Mouse (Mus musculus): Measurements from ENCODE around the gene Cited2. TPM values are rescaled to one million over a fixed set of nuclear protein-coding genes. Genes with fewer than 3 reads are reported as not detected.

Gene Cited2
- polyA plus RNA-seq, 1 experiment from 2014 or later: 48.9 TPM

DNA sequence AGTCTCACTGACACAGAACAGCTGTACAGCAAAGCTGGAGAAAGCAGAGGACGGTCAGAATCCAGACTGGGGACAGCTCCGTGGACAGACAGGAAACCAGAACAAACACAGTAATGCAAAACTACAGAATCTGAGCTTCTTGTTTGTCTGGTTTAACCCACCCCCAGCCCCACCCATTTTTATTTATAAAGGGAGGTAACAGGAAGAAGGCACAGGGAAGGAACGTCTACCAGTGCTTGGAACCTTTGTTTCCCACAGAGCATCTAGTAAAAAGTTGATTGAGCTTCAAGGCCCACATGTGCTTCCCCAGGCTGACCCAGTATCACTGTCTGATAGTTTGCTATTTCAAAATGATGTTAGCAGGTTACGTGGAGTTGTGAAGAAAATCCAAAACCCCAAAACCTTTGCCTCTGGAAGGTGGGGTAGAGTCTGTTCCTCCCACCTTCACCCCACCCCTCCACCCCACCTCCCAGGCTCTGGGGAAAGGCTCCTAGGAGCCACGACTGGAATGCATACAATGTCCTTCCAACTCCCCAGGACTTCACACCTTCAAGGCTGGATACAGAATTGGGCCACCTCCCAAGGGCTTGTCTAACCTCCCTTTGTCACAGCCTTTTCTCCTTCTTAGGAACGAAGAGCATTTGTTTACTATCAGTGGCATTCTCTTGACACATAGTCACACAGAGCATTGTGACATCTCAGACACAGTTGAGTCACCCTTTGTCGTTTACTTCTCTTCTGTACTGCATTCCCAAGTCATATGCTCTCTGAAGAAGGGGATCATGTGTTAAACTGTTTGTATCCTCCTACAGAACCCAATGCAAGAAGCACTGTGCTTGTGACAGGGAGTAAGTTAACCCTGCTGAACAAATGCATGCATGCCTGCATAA lies 25.4 kb upstream of the Cited2 start:
- no peak overlapping the region for H3K27ac ChIP-seq
- no peaks in the 10 kb centered on the region for H3K27me3 ChIP-seq (replicated peaks)
- H3K9ac ChIP-seq: no peak overlapping the region
- 50% methylated on average over 7 of the region's 7 CpGs for WGBS
- no peaks in the 10 kb centered on the region for H3K36me3 ChIP-seq
- ATAC-seq: no peak
- no peak overlapping the region for H3K4me2 ChIP-seq (replicated peaks)
- H3K4me3 ChIP-seq (replicated peaks): no peak overlapping the region
- H3K4me1 ChIP-seq (replicated peaks): no peaks in the 10 kb centered on the region
- no peaks in the 10 kb centered on the region for H3K9me3 ChIP-seq

DNA sequence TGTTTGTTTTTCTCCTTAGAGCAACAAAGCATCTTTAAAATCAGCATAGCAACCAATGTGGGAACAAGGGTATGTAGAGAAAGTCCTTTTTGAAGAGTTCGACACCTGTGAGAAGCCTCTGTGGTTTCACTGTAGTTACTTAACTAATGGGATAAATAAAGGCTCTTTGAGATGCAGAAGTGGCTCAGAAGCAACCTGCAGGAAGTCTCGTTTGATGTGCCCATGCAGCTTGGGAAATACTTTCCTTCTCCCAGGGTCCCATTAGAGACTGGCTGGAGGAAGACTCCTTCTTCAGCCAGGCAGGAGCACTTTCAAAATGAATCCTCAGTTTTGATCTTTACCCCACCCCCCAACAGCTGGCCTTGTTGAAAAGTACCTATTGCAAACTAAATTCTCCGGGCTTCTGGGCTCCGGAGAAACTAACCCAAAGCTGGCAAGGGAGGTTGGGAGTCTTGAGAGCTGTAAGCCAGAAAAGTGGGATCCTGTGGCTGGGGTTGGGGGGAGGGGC lies 17.5 kb upstream of the Cited2 start:
- 39% methylated on average over 4 of the region's 4 CpGs for WGBS
- H3K27ac ChIP-seq: no peak overlapping the region
- H3K27me3 ChIP-seq (replicated peaks): no peaks in the 10 kb centered on the region
- H3K4me3 ChIP-seq (replicated peaks): no peak overlapping the region
- H3K9me3 ChIP-seq: no peaks in the 10 kb centered on the region
- no peak overlapping the region for H3K9ac ChIP-seq
- H3K4me2 ChIP-seq (replicated peaks): no peak overlapping the region
- no peaks in the 10 kb centered on the region for H3K36me3 ChIP-seq
- no peak for ATAC-seq
- H3K4me1 ChIP-seq (replicated peaks): no peaks in the 10 kb centered on the region

DNA sequence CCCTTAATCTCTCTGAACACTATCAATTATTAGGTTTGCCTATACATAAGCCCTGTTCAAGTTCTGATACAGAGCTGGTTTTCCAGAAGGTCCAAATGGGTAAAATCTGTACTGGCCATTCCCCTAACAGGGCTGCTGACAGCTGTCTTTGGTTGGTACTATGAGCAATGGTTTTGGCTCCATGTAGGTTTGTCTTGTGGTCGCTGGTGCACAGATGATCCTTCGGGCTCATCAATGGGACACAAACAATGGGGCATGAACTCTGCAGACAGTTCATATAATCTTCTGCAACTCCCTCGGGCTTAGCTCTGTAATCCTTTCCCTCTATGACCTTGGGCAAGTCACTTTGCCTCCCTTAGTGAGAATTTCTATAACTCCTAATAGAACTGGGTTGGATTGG lies 12.3 kb upstream of the Cited2 start:
- Histone ChIP-seq H3K9me3 (no peaks in the 10 kb centered on the region), H3K4me2 (replicated peaks) (no peak overlapping the region)
- WGBS: 88% methylated on average over 3 of the region's 3 CpGs

DNA sequence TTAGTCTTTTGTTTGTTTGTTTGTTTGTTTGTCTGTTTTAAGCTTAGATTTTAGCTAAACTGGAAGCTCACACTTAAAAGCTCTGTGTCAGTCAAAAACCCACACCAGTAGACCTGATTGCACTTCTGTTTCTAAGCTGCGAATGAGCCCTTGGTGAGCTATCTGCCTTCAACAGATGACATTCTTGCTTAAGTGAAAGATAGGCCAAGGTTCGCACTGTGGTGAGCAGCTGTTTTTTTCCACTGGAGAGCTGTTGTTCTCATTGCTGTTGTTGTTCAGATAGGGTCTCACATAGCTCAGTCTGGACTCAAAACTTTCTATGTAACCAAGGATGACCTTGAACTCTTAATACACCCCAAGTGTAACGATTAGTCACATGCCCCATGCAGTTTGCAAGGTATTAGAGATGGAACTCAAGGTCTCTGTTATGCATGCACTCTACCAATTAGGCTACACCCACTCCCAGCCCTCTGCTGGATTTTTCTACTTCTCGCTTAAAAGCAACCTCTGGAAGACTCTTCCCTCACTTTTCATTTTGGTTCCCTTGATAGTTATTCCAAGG lies 3.9 kb upstream of the Cited2 start:
- H3K4me1 ChIP-seq (replicated peaks): no peaks in the 10 kb centered on the region
- H3K27me3 ChIP-seq (replicated peaks): no peaks in the 10 kb centered on the region
- no peak overlapping the region for H3K27ac ChIP-seq
- H3K9me3 ChIP-seq: no peaks in the 10 kb centered on the region
- ATAC-seq: no peak
- 78% methylated on average over 4 of the region's 4 CpGs for WGBS
- no peak overlapping the region for H3K4me2 ChIP-seq (replicated peaks)
- H3K36me3 ChIP-seq: no peaks in the 10 kb centered on the region
- H3K9ac ChIP-seq: no peak overlapping the region
- no peak overlapping the region for H3K4me3 ChIP-seq (replicated peaks)

More for the DNA sequence above, 12.3 kb upstream of the Cited2 start:
- Histone ChIP-seq H3K36me3 (no peaks in the 10 kb centered on the region), H3K4me3 (replicated peaks) (no peak overlapping the region), H3K9ac (no peak overlapping the region), H3K4me1 (replicated peaks) (no peaks in the 10 kb centered on the region), H3K27me3 (replicated peaks) (no peaks in the 10 kb centered on the region), H3K27ac (no peak overlapping the region)
- ATAC-seq: no peak

DNA sequence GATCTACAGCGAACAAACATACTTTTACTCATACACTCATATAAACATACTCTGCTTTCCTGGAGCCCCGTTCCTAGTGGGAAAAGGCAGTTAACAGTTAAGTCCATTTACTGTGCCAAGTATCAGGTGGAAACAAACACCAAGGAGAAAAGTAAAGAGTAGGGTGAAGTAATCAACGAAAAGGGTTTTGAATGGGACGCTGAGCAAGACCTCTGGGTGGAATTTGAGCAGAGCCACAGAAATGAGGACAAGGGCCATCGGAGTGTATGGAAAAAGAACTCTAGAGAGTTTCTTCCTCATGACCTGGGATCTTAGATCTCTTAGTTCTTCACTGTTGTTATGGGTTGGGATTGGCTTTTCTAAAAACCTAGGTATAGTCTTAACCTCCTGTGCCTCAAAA lies 3.4 kb upstream of the Cited2 start:
- Histone ChIP-seq H3K9me3 (no peaks in the 10 kb centered on the region), H3K4me3 (replicated peaks) (no peak overlapping the region), H3K27me3 (replicated peaks) (no peaks in the 10 kb centered on the region), H3K4me2 (replicated peaks) (no peak overlapping the region), H3K27ac (no peak overlapping the region), H3K36me3 (no peaks in the 10 kb centered on the region), H3K4me1 (replicated peaks) (no peaks in the 10 kb centered on the region), H3K9ac (no peak overlapping the region)
- WGBS: 89% methylated on average over 5 of the region's 5 CpGs
- ATAC-seq: no peak

DNA sequence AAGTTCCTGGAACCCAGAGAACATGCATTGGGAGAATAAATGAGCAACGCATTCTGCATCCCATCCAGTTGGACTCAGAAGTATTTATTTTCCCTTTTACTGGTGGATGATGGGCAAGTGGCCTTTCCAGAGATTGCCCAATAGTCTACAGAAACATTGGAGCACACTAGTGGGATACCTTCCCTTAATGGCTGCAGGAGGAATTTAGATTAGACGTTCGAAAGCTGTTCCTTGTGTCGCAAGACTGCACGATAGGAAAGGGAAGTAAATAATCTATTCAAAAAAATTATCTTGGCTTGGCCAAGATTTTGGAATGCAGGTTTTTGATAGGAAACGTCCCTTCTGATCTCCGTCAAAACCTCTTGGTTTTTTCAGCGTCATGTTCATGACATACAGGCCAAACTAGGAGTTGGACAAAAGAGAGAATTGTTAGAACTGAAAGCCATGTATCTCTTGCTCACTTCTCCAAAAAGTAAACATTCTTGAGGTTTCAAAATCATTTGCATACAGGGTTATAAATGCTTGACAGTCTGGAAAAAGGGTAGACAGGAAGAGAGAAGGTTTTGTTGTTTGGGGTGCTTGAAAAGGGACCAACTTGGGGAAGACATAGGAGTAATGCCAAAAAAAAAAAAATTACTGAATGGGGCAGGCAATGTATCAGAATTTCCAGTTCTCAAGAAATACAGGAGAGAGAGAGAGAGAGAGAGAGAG lies 2.0 kb upstream of the Cited2 start:
- H3K4me3 ChIP-seq (replicated peaks): no peak overlapping the region
- no peaks in the 10 kb centered on the region for H3K27me3 ChIP-seq (replicated peaks)
- H3K27ac ChIP-seq: peak overlapping the region; percentile 99; the same call in 1 of the 2 replicates
- H3K9me3 ChIP-seq: no peaks in the 10 kb centered on the region
- H3K4me1 ChIP-seq (replicated peaks): peaks cover 1% of the 10 kb centered on the region; the same call in 1 of the 2 replicates
- no peak overlapping the region for H3K9ac ChIP-seq
- WGBS: 73% methylated on average over 8 of the region's 8 CpGs
- ATAC-seq: no peak
- H3K4me2 ChIP-seq (replicated peaks): peak overlapping the region; percentile 83
- no peaks in the 10 kb centered on the region for H3K36me3 ChIP-seq

DNA sequence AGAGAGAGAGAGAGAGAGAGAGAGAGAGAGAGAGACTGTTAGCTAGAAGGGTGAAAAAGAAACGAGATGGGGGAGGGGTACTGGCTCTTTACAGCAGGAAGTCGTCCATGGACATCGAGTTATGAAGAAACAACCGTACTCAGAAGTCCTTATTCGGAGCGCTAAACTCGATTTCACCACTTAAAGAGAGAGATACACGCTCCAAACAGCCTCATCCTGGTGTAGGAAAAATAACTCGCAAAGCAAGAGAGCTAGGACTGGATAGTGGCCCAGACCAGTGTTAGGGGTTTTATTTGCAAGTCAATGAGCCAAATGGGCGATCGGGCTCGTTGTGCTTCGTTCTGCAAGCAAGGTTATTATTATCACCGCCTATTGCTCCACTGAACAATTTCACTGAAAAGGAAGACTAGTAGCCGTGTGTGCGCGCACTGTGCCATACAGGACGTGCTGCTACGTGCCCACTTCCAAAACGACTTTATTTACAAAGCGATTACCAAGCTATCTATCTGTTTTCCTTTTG lies 1.4 kb upstream of the Cited2 start:
- H3K9me3 ChIP-seq: no peaks in the 10 kb centered on the region
- peak overlapping the region; percentile 89 for H3K4me3 ChIP-seq (replicated peaks)
- peaks cover 7% of the 10 kb centered on the region; the same call in 1 of the 2 replicates for H3K4me1 ChIP-seq (replicated peaks)
- H3K27me3 ChIP-seq (replicated peaks): no peaks in the 10 kb centered on the region
- peak overlapping the region; percentile 83 for H3K4me2 ChIP-seq (replicated peaks)
- WGBS: under 1% methylated on average over 21 of the region's 21 CpGs
- peak overlapping the region; percentile 97 for H3K9ac ChIP-seq
- no peaks in the 10 kb centered on the region for H3K36me3 ChIP-seq
- peak overlapping the region; percentile 99 for H3K27ac ChIP-seq
- ATAC-seq: peak; percentile 16

DNA sequence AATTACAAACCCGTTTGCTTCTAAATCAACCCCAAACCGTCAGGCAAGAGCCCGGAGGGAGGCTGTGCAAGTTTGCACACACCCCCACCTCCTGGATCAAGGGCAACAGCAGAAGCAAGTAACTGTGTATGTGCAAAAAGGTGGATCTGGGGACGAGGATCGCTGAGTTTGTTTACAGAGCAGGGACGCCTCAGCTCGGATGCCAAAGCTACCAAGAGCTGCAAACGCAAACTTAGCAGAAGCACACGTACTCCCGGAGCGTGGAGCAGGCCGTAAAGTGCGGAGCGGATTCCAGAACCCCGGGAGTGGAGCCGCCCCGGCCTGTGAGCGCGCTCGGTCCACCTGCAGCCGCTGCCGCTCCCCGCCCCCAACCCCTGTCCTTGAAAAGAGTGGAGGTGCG lies 860 bp upstream of the Cited2 start:
- peak overlapping the region; percentile 99 for H3K27ac ChIP-seq
- H3K4me1 ChIP-seq (replicated peaks): peaks cover 8% of the 10 kb centered on the region; the same call in 1 of the 2 replicates
- H3K4me3 ChIP-seq (replicated peaks): peak overlapping the region; percentile 89
- H3K27me3 ChIP-seq (replicated peaks): no peaks in the 10 kb centered on the region
- H3K9me3 ChIP-seq: no peaks in the 10 kb centered on the region
- WGBS: under 1% methylated on average over 24 of the region's 24 CpGs
- peak; percentile 83 for ATAC-seq
- H3K36me3 ChIP-seq: no peaks in the 10 kb centered on the region
- H3K4me2 ChIP-seq (replicated peaks): peak overlapping the region; percentile 83
- peak overlapping the region; percentile 97 for H3K9ac ChIP-seq

DNA sequence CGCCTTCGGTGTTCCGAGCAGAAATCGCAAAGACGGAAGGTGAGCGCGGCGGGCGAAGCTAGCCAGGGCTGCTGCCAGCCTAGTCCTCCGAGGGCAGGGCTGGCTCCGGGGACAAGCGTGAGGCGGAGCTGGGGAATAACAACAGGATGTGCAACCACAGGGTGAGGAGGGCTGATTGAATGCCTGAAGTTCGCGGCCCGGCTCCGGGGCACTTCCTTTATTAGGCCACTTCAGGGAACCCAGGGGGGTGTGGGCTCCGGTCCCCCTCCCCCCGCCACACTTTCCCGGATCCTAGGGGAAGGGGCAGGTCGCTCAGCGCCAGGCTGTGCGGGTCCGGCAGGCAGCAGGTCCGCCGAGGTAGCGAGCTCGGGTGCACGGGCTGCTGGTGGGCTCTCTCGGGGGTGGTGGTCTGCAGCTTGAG lies 413 bp downstream of the Cited2 start:
- Histone ChIP-seq H3K27ac (peak overlapping the region; percentile 99), H3K4me2 (replicated peaks) (peak overlapping the region; percentile 79), H3K4me1 (replicated peaks) (peaks cover 11% of the 10 kb centered on the region), H3K4me3 (replicated peaks) (peak overlapping the region; percentile 89), H3K27me3 (replicated peaks) (no peaks in the 10 kb centered on the region), H3K36me3 (no peaks in the 10 kb centered on the region), H3K9me3 (no peaks in the 10 kb centered on the region), H3K9ac (peak overlapping the region; percentile 97)
- ATAC-seq: peak; percentile 60
- WGBS: under 1% methylated on average over 30 of the region's 30 CpGs

DNA sequence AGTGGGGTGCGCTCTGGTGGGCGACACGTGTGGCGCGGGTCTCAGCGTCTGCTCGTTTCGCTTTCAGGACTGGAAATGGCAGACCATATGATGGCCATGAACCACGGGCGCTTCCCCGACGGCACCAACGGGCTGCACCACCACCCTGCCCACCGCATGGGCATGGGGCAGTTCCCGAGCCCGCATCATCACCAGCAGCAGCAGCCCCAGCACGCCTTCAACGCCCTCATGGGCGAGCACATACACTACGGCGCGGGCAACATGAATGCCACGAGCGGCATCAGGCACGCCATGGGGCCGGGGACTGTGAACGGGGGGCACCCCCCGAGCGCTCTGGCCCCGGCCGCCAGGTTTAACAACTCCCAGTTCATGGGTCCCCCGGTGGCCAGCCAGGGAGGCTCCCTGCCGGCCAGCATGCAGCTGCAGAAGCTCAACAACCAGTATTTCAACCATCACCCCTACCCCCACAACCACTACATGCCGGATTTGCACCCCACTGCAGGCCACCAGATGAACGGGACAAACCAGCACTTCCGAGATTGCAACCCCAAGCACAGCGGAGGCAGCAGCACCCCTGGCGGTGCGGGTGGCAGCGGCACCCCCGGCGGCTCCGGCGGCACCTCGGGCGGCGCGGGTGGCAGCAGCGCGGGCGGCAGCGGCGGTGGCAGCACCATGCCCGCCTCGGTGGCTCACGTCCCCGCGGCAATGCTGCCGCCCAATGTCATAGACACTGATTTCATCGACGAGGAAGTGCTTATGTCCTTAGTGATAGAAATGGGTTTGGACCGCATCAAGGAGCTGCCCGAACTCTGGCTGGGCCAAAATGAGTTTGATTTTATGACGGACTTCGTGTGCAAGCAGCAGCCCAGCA lies 1.1 kb downstream of the Cited2 start:
- Histone ChIP-seq H3K36me3 (no peaks in the 10 kb centered on the region), H3K4me2 (replicated peaks) (peak overlapping the region; percentile 79), H3K27me3 (replicated peaks) (no peaks in the 10 kb centered on the region), H3K27ac (peak overlapping the region; percentile 99), H3K9me3 (no peaks in the 10 kb centered on the region), H3K9ac (peak overlapping the region; percentile 97), H3K4me3 (replicated peaks) (peak overlapping the region; percentile 89), H3K4me1 (replicated peaks) (peaks cover 11% of the 10 kb centered on the region)
- ATAC-seq: peak; percentile 8
- under 1% methylated on average over 65 of the region's 65 CpGs for WGBS

DNA sequence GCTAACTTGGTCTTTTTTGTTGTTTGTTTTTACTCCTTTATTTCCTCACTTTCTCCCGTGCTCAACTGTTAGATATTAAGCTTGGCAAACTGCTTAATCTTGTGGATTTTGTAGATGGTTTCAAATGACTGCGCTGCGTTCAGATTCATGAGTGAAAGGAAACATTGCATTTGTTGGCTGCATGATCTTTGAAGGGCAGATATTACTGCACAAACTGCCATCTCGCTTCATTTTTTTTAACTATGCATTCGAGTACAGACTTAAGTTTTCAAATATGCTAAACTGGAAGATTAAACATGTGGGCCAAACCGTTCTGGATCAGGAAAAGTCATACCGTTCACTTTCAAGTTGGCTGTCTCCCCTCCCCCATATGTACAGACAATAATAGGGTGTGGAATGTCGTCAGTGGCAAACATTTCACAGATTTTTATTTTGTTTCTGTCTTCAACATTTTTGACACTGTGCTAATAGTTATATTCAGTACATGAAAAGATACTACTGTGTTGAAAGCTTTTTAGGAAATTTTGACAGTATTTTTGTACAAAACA lies 2.1 kb downstream of the Cited2 start:
- ATAC-seq: no peak
- H3K27ac ChIP-seq: no peak overlapping the region
- WGBS: 21% methylated on average over 8 of the region's 8 CpGs

More for the DNA sequence above, 2.1 kb downstream of the Cited2 start:
- peaks cover 11% of the 10 kb centered on the region for H3K4me1 ChIP-seq (replicated peaks)
- peak overlapping the region; percentile 79 for H3K4me2 ChIP-seq (replicated peaks)
- no peaks in the 10 kb centered on the region for H3K9me3 ChIP-seq
- H3K36me3 ChIP-seq: no peaks in the 10 kb centered on the region
- H3K27me3 ChIP-seq (replicated peaks): no peaks in the 10 kb centered on the region
- H3K9ac ChIP-seq: peak overlapping the region; percentile 97
- H3K4me3 ChIP-seq (replicated peaks): peak overlapping the region; percentile 89
